Mouse (Mus musculus) G1E-ER4 (cell line): ENCODE data around the gene Mgam. TPM values are rescaled to one million over a fixed set of nuclear protein-coding genes. Genes with fewer than 3 reads are reported as not detected.

ENCODE experiments used
- GATA1 ChIP-seq: IDR thresholded peaks from one replicate; pipeline ENCODE4 v1.8.0; 2012; ENCODE audit warnings: low read length, inconsistent platforms
- polyA plus RNA-seq: library from polyadenylated mRNA; stranded (reverse); fragments of >175 nt; gene quantifications from 2 replicates; pipeline ENCODE4 v1.2.3, GENCODE M21; 2012

Mgam gene
- polyA plus RNA-seq, 1 experiment, result not detected

DNA sequence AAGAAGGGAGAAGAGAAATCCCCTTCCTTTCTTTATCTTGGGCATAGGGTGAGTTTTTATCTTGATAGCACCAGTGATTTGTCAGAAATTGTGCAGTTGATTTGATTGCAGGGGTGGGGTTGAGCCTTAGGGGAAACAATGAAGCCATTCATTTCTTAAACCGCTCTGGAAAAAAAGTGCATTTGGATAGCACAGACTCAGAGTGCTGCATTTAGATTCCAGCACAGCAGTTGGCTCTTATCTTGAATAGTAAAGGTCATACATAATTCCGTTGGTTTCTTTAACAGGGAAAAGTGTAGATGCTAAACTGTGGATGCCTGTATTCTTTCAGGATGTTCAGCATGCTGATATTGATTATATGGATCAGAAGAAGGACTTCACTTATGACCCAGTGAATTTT lies 32.3 kb downstream of the Mgam start:
- no peak for TF ChIP-seq GATA1

GRCm38 (mm10) chr6:40689180-40689579 lies 60.5 kb downstream of the Mgam start:
- no peak for TF ChIP-seq GATA1

DNA sequence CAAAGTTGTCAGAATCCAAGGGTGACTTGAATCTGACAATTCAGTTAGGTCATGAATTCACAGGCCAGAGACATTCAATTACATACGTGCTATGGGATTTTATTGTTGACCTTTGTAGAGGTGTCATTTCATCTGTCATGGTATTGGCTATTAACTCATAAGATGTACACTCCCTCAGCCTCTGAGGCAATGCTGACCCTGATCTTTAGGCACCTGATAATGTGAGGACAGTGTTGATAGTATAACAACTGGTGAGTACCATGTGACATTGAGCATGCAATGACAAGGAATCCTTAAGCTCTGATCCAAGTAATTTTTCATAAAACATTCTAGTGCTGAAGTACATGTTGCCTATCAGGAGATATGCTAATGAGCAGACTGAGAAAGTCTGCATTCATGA lies 87.1 kb downstream of the Mgam start:
- no peak for TF ChIP-seq GATA1

DNA sequence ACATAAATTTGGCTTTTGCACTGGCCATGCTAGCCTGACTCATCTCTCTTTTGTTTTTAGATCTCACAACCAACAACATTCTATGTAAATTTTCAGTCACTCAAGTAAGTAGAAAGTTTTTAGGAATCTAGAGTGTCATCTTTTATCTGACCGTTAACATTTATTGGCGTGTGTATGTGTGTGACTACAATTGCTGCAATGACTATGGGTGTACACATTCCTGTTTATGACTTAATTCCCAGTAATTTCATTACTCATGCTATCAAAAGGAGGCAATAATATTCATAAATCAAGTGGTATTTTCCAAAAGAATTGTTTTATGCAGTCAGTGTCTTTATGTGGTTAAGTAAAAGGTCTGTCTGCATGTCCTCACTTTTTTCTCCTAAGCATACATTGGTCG lies 110.9 kb downstream of the Mgam start:
- no peak for TF ChIP-seq GATA1

GRCm38 (mm10) chr6:40755948-40756347 lies 127.3 kb downstream of the Mgam start:
- no peak for TF ChIP-seq GATA1

GRCm38 (mm10) chr6:40774656-40775055 lies 146.0 kb downstream of the Mgam start:
- no peak for TF ChIP-seq GATA1

DNA sequence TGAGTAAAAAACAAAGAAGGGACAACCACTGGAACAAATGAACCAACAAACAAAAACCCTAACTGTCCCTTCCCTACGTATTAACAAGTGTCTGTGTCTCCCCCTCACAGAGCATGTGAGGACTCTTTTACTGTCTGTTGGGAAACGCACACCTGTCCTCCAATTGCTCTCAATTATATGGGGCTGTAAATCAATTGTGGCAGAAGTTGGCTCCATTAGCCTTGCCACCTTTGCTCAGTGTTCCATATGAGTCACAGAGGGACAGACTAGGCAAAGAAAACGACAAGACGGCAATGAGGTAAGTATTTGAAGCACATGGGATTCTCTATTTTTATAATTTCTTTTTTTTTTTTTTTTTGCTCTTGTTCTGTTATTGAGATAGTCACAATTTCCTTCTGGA lies 149.8 kb downstream of the Mgam start:
- no peak for TF ChIP-seq GATA1

DNA sequence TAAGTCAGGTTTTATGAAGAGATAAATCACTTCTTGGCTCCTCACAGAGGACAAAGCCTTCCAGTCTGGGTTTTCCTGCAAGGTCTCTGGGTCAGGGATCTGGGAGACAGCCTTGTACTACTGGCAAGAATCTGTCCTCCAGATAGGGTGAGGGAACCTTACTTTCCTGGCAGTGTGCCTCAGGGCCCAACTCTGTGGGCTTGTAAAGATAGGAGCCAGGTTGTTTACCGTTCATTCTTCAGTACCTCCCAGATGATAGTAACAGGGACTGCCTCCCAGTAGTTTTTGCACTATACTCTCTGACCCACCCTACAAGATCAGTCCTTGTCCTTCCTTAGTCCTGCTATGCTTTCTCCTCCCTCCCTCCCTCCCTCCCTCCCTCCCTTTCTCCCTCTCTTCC lies 155.0 kb downstream of the Mgam start:
- TF ChIP-seq GATA1, result no peak

- TF ChIP-seq GATA1, result no peak
These were observed 155.7 kb downstream of the Mgam start for GRCm38 (mm10) chr6:40784378-40784777.

GRCm38 (mm10) chr6:40795077-40795812 lies 166.6 kb downstream of the Mgam start:
- no peak for TF ChIP-seq GATA1

- no peak for TF ChIP-seq GATA1
These were observed 189.7 kb downstream of the Mgam start for GRCm38 (mm10) chr6:40818237-40818902.

Other genes with a start within 250 kb of the Mgam start
- gene E330009J07Rik, start 192.7 kb upstream of the Mgam start, polyA plus RNA-seq, result 0.10 and 0.17 TPM in 2 replicates
- gene Wee2, start 189.7 kb upstream of the Mgam start, polyA plus RNA-seq, result not detected in 2 replicates
- 13.7 and 20.0 TPM in 2 replicates for gene Ssbp1, start 157.5 kb upstream of the Mgam start, polyA plus RNA-seq
- gene Tas2r137, start 137.6 kb upstream of the Mgam start, polyA plus RNA-seq, result not detected in 2 replicates
- not detected in 2 replicates for gene Tas2r108, start 135.3 kb upstream of the Mgam start, polyA plus RNA-seq
- gene Prss37, start 109.3 kb upstream of the Mgam start, polyA plus RNA-seq, result not detected in 2 replicates
- not detected in 2 replicates for gene Olfr461, start 73.8 kb upstream of the Mgam start, polyA plus RNA-seq
- gene Olfr460, start 59.3 kb upstream of the Mgam start, polyA plus RNA-seq, result not detected in 2 replicates
- gene Clec5a, start 43.0 kb upstream of the Mgam start, polyA plus RNA-seq, result not detected in 2 replicates
- not detected in 2 replicates for gene Tas2r138, start 15.5 kb upstream of the Mgam start, polyA plus RNA-seq